Mouse (Mus musculus): Measurements from ENCODE around the gene C1qb. TPM values are rescaled to one million over a fixed set of nuclear protein-coding genes. Genes with fewer than 3 reads are reported as not detected.

C1qb gene
- polyA plus RNA-seq, 1 experiment from 2014 or later = 109 TPM

GRCm38 (mm10) chr4:136867690-136868345 lies 18.2 kb downstream of the C1qb start:
- Histone ChIP-seq H3K4me2 (no peak overlapping the region), H3K27ac (replicated peaks) (no peak overlapping the region), H3K9ac (no peak overlapping the region), H3K36me3 (replicated peaks) (no peaks in the 10 kb centered on the region), H3K27me3 (no peaks in the 10 kb centered on the region; the same call in 1 of the 2 replicates), H3K4me3 (replicated peaks) (no peak overlapping the region), H3K9me3 (replicated peaks) (no peaks in the 10 kb centered on the region), H3K4me1 (replicated peaks) (no peaks in the 10 kb centered on the region)
- ATAC-seq (ENCODE audit: insufficient read depth) = no peak
- 22% methylated on average over 12 of the region's 12 CpGs for WGBS (ENCODE audit: insufficient replicate concordance)

- Histone ChIP-seq H3K4me2 (no peak overlapping the region), H3K36me3 (replicated peaks) (no peaks in the 10 kb centered on the region), H3K4me1 (replicated peaks) (no peaks in the 10 kb centered on the region), H3K9ac (no peak overlapping the region), H3K4me3 (replicated peaks) (no peak overlapping the region), H3K9me3 (replicated peaks) (no peaks in the 10 kb centered on the region), H3K27ac (replicated peaks) (no peak overlapping the region), H3K27me3 (peaks cover 8% of the 10 kb centered on the region)
- ATAC-seq (ENCODE audit: insufficient read depth) = no peak
- WGBS (ENCODE audit: insufficient replicate concordance) = 62% methylated on average over 5 of the region's 5 CpGs
Measured at GRCm38 (mm10) chr4:136865531-136865930, 20.5 kb downstream of the C1qb start.

GRCm38 (mm10) chr4:136864751-136865470 lies 21.1 kb downstream of the C1qb start:
- Histone ChIP-seq H3K36me3 (replicated peaks) (no peaks in the 10 kb centered on the region), H3K27ac (replicated peaks) (no peak overlapping the region), H3K4me3 (replicated peaks) (no peak overlapping the region), H3K9me3 (replicated peaks) (no peaks in the 10 kb centered on the region), H3K4me2 (no peak overlapping the region), H3K27me3 (peaks cover 8% of the 10 kb centered on the region), H3K9ac (no peak overlapping the region), H3K4me1 (replicated peaks) (no peaks in the 10 kb centered on the region)
- ATAC-seq (ENCODE audit: insufficient read depth) = no peak
- 23% methylated on average over 15 of the region's 15 CpGs for WGBS (ENCODE audit: insufficient replicate concordance)

- H3K9me3 ChIP-seq (replicated peaks) = no peaks in the 10 kb centered on the region
- H3K27me3 ChIP-seq = peaks cover 8% of the 10 kb centered on the region
- WGBS (ENCODE audit: insufficient replicate concordance) = 28% methylated on average over 9 of the region's 9 CpGs
- H3K4me3 ChIP-seq (replicated peaks) = no peak overlapping the region
- no peak overlapping the region for H3K9ac ChIP-seq
- no peak overlapping the region for H3K27ac ChIP-seq (replicated peaks)
- H3K4me2 ChIP-seq = no peak overlapping the region
- H3K4me1 ChIP-seq (replicated peaks) = no peaks in the 10 kb centered on the region
- no peak for ATAC-seq (ENCODE audit: insufficient read depth)
- no peaks in the 10 kb centered on the region for H3K36me3 ChIP-seq (replicated peaks)
Measured at GRCm38 (mm10) chr4:136863517-136863916, 22.5 kb downstream of the C1qb start.

- Histone ChIP-seq H3K36me3 (replicated peaks) (no peaks in the 10 kb centered on the region), H3K27ac (replicated peaks) (no peak overlapping the region), H3K27me3 (peaks cover 8% of the 10 kb centered on the region), H3K4me1 (replicated peaks) (no peaks in the 10 kb centered on the region), H3K9me3 (replicated peaks) (no peaks in the 10 kb centered on the region), H3K9ac (no peak overlapping the region), H3K4me3 (replicated peaks) (no peak overlapping the region), H3K4me2 (no peak overlapping the region)
- ATAC-seq (ENCODE audit: insufficient read depth) = no peak
- 51% methylated on average over 2 of the region's 2 CpGs for WGBS (ENCODE audit: insufficient replicate concordance)
Measured at GRCm38 (mm10) chr4:136862411-136862810, 23.6 kb downstream of the C1qb start.

- H3K27me3 ChIP-seq = peaks cover 8% of the 10 kb centered on the region
- H3K4me3 ChIP-seq (replicated peaks) = no peak overlapping the region
- H3K9ac ChIP-seq = no peak overlapping the region
- no peaks in the 10 kb centered on the region for H3K36me3 ChIP-seq (replicated peaks)
- H3K4me1 ChIP-seq (replicated peaks) = no peaks in the 10 kb centered on the region
- no peak for ATAC-seq (ENCODE audit: insufficient read depth)
- no peak overlapping the region for H3K27ac ChIP-seq (replicated peaks)
- no peak overlapping the region for H3K4me2 ChIP-seq
- no peaks in the 10 kb centered on the region for H3K9me3 ChIP-seq (replicated peaks)
- WGBS (ENCODE audit: insufficient replicate concordance) = 17% methylated on average over 17 of the region's 17 CpGs
Measured at GRCm38 (mm10) chr4:136861806-136862205, 24.2 kb downstream of the C1qb start.

GRCm38 (mm10) chr4:136860022-136860421 lies 26.0 kb downstream of the C1qb start:
- WGBS (ENCODE audit: insufficient replicate concordance) = 70% methylated on average over 7 of the region's 7 CpGs
- no peak overlapping the region for H3K9ac ChIP-seq
- H3K36me3 ChIP-seq (replicated peaks) = no peaks in the 10 kb centered on the region
- H3K27ac ChIP-seq (replicated peaks) = no peak overlapping the region
- no peaks in the 10 kb centered on the region for H3K9me3 ChIP-seq (replicated peaks)
- H3K4me1 ChIP-seq (replicated peaks) = no peaks in the 10 kb centered on the region
- H3K4me2 ChIP-seq = no peak overlapping the region
- no peak for ATAC-seq (ENCODE audit: insufficient read depth)
- no peak overlapping the region for H3K4me3 ChIP-seq (replicated peaks)
- peaks cover 8% of the 10 kb centered on the region for H3K27me3 ChIP-seq

- H3K36me3 ChIP-seq (replicated peaks) = no peaks in the 10 kb centered on the region
- no peak for ATAC-seq (ENCODE audit: insufficient read depth)
- no peaks in the 10 kb centered on the region for H3K9me3 ChIP-seq (replicated peaks)
- no peak overlapping the region for H3K9ac ChIP-seq
- H3K4me2 ChIP-seq = no peak overlapping the region
- H3K4me1 ChIP-seq (replicated peaks) = no peaks in the 10 kb centered on the region
- 27% methylated on average over 6 of the region's 6 CpGs for WGBS (ENCODE audit: insufficient replicate concordance)
- no peak overlapping the region for H3K4me3 ChIP-seq (replicated peaks)
- H3K27ac ChIP-seq (replicated peaks) = no peak overlapping the region
- no peaks in the 10 kb centered on the region for H3K27me3 ChIP-seq
Measured at GRCm38 (mm10) chr4:136855081-136855480, 30.9 kb downstream of the C1qb start.

GRCm38 (mm10) chr4:136852989-136853388 lies 33.0 kb downstream of the C1qb start:
- H3K9ac ChIP-seq = no peak overlapping the region
- H3K27me3 ChIP-seq = no peaks in the 10 kb centered on the region
- H3K36me3 ChIP-seq (replicated peaks) = no peaks in the 10 kb centered on the region
- no peak overlapping the region for H3K4me3 ChIP-seq (replicated peaks)
- no peaks in the 10 kb centered on the region for H3K4me1 ChIP-seq (replicated peaks)
- H3K27ac ChIP-seq (replicated peaks) = no peak overlapping the region
- H3K9me3 ChIP-seq (replicated peaks) = no peaks in the 10 kb centered on the region
- 68% methylated on average over 12 of the region's 12 CpGs for WGBS (ENCODE audit: insufficient replicate concordance)
- H3K4me2 ChIP-seq = no peak overlapping the region
- no peak for ATAC-seq (ENCODE audit: insufficient read depth)

GRCm38 (mm10) chr4:136852119-136852518 lies 33.9 kb downstream of the C1qb start:
- no peak for ATAC-seq (ENCODE audit: insufficient read depth)
- Histone ChIP-seq H3K4me1 (replicated peaks) (no peaks in the 10 kb centered on the region), H3K27me3 (no peaks in the 10 kb centered on the region), H3K4me3 (replicated peaks) (no peak overlapping the region), H3K4me2 (no peak overlapping the region), H3K36me3 (replicated peaks) (no peaks in the 10 kb centered on the region), H3K9me3 (replicated peaks) (no peaks in the 10 kb centered on the region), H3K9ac (no peak overlapping the region), H3K27ac (replicated peaks) (no peak overlapping the region)
- WGBS (ENCODE audit: insufficient replicate concordance) = 41% methylated on average over 5 of the region's 5 CpGs

GRCm38 (mm10) chr4:136848565-136848964 lies 37.4 kb downstream of the C1qb start:
- Histone ChIP-seq H3K4me1 (replicated peaks) (no peaks in the 10 kb centered on the region), H3K27ac (replicated peaks) (no peak overlapping the region), H3K4me3 (replicated peaks) (no peak overlapping the region), H3K9ac (no peak overlapping the region), H3K4me2 (no peak overlapping the region), H3K9me3 (replicated peaks) (no peaks in the 10 kb centered on the region), H3K36me3 (replicated peaks) (no peaks in the 10 kb centered on the region), H3K27me3 (no peaks in the 10 kb centered on the region)
- no peak for ATAC-seq (ENCODE audit: insufficient read depth)
- 43% methylated on average over 4 of the region's 4 CpGs for WGBS (ENCODE audit: insufficient replicate concordance)
